Mouse (Mus musculus): ENCODE data around the gene Frmd5.

- TF ChIP-seq POLR2A (IDR thresholded peaks at IDR 0.05; ENCODE audit: low read depth, low read length) (no peak), CTCF (IDR thresholded peaks at IDR 0.05; ENCODE audit: extremely low read depth, insufficient read depth, insufficient read length, insufficient replicate concordance) (no peak)
These were observed 34.6 kb upstream of the Frmd5 start for GRCm38 (mm10) chr2:121841453-121841852.

All from spleen, adult 2 months (tissue).